Mouse (Mus musculus) monocyte, adult 2 months (primary cell): ENCODE results near the gene Pacrg.

Experiments used
- DNase-seq, 2 experiments: peaks; one replicate each; pipeline ENCODE4 v3.0.0; 2022; ENCODE audit warnings: low spot score in 2 of 2, low read depth in 1 of 2

Gene Pacrg

GRCm38 (mm10) chr17:10460916-10461315, 379.2 kb downstream of the Pacrg start:
- no peak for DNase-seq

- no peak for DNase-seq
These were observed 381.4 kb downstream of the Pacrg start for GRCm38 (mm10) chr17:10458743-10459142.

- no peak for DNase-seq
These were observed 383.7 kb downstream of the Pacrg start for GRCm38 (mm10) chr17:10456409-10456808.

- DNase-seq, result no peak
These were observed 384.1 kb downstream of the Pacrg start for GRCm38 (mm10) chr17:10455961-10456360.

- no peak for DNase-seq
These were observed 385.7 kb downstream of the Pacrg start for GRCm38 (mm10) chr17:10454406-10454805.

- no peak for DNase-seq
These were observed 387.3 kb downstream of the Pacrg start for GRCm38 (mm10) chr17:10452801-10453200.

GRCm38 (mm10) chr17:10451306-10452077, 388.6 kb downstream of the Pacrg start:
- no peak for DNase-seq

- no peak for DNase-seq
These were observed 390.3 kb downstream of the Pacrg start for GRCm38 (mm10) chr17:10449800-10450299.

GRCm38 (mm10) chr17:10448417-10448816, 391.7 kb downstream of the Pacrg start:
- DNase-seq, result no peak

- no peak for DNase-seq
These were observed 398.5 kb downstream of the Pacrg start for GRCm38 (mm10) chr17:10441501-10442111.

GRCm38 (mm10) chr17:10440961-10441360, 399.1 kb downstream of the Pacrg start:
- no peak for DNase-seq

- no peak for DNase-seq
These were observed 400.3 kb downstream of the Pacrg start for GRCm38 (mm10) chr17:10439815-10440214.

- DNase-seq, result no peak
These were observed 405.2 kb downstream of the Pacrg start for GRCm38 (mm10) chr17:10434867-10435266.

GRCm38 (mm10) chr17:10432525-10433180, 407.5 kb downstream of the Pacrg start:
- no peak for DNase-seq

- DNase-seq, result no peak
These were observed 408.1 kb downstream of the Pacrg start for GRCm38 (mm10) chr17:10431849-10432524.

GRCm38 (mm10) chr17:10430831-10431230, 409.3 kb downstream of the Pacrg start:
- no peak for DNase-seq

GRCm38 (mm10) chr17:10429406-10429805, 410.7 kb downstream of the Pacrg start:
- DNase-seq, result no peak

GRCm38 (mm10) chr17:10425311-10425710, 414.8 kb downstream of the Pacrg start:
- DNase-seq, result no peak

- DNase-seq, result no peak
These were observed 422.4 kb downstream of the Pacrg start for GRCm38 (mm10) chr17:10417558-10418253.

GRCm38 (mm10) chr17:10416995-10417394, 423.1 kb downstream of the Pacrg start:
- no peak for DNase-seq

- DNase-seq, result no peak
These were observed 424.0 kb downstream of the Pacrg start for GRCm38 (mm10) chr17:10416101-10416500.
